Mouse (Mus musculus) ovary, postnatal 36 days (tissue): ENCODE measurements at regions not wholly inside any gene's neighbourhood (a gene's known extent, or its start where the extent isn't known, plus 50 kb on each side); places are given as distances from the start of the nearest gene placed in this dataset.

Source experiments
- DNase-seq: peaks from one replicate; pipeline ENCODE4 v3.0.0; 2022; ENCODE audit warnings: low spot score, mixed read lengths

DNA sequence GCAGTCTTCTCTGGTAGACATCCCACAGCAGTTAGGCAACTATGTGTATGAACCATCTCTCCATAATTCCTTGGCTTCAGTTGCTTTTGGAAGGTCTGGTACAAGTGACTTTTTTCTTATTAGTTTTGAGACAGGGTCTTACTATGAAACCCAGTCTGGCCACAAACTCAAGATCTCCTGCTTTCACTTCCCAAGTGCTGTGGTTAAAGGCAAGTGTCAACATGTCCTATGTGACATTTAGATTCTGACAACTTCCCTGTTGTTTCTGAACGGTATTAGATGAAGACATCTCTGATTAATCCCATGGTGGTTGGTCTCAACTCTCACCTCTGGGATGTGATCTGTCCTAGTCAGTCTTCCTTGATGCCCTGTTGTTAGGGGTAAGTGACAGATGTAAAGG lies 88.4 kb upstream of the Fbxo33 start:
- no peak for DNase-seq

DNA sequence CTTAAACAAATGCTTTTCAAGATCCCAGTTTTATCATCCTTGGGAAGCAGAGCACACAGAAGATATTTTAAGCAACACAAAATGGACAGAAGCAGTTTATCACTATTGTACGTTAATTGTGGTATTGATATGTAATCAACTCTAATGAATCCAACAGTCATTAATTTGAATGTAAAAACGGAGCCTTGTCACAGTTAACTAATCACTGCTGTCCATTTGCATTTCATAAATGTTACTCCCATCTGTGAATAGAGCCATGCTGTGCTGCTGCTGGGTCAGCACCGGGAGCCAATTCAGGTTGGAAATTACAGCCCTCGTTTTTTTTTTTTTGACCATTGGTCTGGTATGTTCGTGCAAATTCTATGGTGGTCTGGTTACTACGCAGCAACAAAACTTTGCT lies 85.0 kb upstream of the Fbxo33 start:
- DNase-seq, result no peak
